In the genomic region with DNA sequence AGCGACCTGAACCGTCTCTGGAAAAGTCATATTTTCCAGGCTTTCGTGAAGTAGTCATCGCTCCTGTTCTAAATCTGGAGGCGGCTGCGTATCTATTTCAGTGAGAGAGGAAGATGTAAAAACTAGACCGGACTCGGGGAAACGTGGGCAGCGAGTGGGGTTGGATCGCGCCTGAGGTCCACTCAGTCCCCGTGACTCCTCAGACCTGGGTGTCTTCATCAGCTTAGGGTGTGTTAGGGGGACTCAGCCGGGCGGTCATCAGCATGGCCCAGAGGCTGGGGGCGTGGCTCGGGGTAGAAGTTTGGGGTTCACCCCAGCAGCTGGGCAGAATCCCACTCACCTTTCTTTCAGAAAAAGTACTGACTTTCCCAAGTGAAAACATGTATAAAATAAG, we compare ENCODE assay signal across 8 mouse cellular contexts.
DNase-seq lines count a peak whose midpoint lies in the region; ATAC-seq and TF ChIP-seq lines count a peak whose summit lies in the region.

No protein-coding gene starts in this region.

- 0 out of 2 replicates have a peak, but pooled peaks have one; percentile 27 for ATAC-seq in embryonic facial prominence, embryonic 13.5 days (ENCODE audit: insufficient number of reproducible peaks, insufficient read depth, low FRiP score, low TSS enrichment, low read depth)
- ATAC-seq in inflammation-experienced regulatory T-cells, adult 6 months, result peak; percentile 26
- peak; percentile 64 for ATAC-seq in midbrain, embryonic 13.5 days

- WGBS in embryonic facial prominence, embryonic 13.5 days, result 2% methylated on average over 17 of the region's 17 CpGs
- WGBS in midbrain, embryonic 13.5 days, result 1% methylated on average over 17 of the region's 17 CpGs

- H3K36me3 ChIP-seq in embryonic facial prominence, embryonic 13.5 days, result no peaks in the 10 kb centered on the region
- no peaks in the 10 kb centered on the region for H3K36me3 ChIP-seq in midbrain, embryonic 13.5 days

- no peak for DNase-seq in layer of hippocampus, adult 2 months (ENCODE audit: low spot score in 2 of 2)
- DNase-seq in layer of hippocampus, adult 9-10 months (ENCODE audit: low spot score), result no peak
- no peak for DNase-seq in right cerebral cortex, postnatal 25 days
- DNase-seq in spleen, postnatal 36 days (ENCODE audit: low spot score in 2 of 2), result no peak
- DNase-seq in left cerebral cortex, postnatal 14 days (ENCODE audit: low spot score in 2 of 2), result no peak

- no peaks in the 10 kb centered on the region for H3K27me3 ChIP-seq in embryonic facial prominence, embryonic 13.5 days
- H3K27me3 ChIP-seq in midbrain, embryonic 13.5 days, result 0 out of 2 replicates have a peak, but pooled peaks cover 3% of the 10 kb centered on the region

- peak overlapping the region; percentile 99 for H3K27ac ChIP-seq in layer of hippocampus, adult 2 months
- peak overlapping the region; percentile 98 for H3K27ac ChIP-seq in embryonic facial prominence, embryonic 13.5 days
- H3K27ac ChIP-seq in midbrain, embryonic 13.5 days, result peak overlapping the region; percentile 98

- TF ChIP-seq CTCF in layer of hippocampus, adult 2 months (conservative IDR thresholded peaks at IDR 0.05), result no peak

- intact Hi-C loops in left cerebral cortex, postnatal 14 days (cut with DNase I), result loop anchor here (1.0 to 5.0 kb wide), 2 partner anchors 86 to 131 kb away; a partner anchor contains a TSS

- no peaks in the 10 kb centered on the region for H3K9me3 ChIP-seq in embryonic facial prominence, embryonic 13.5 days
- no peaks in the 10 kb centered on the region for H3K9me3 ChIP-seq in midbrain, embryonic 13.5 days

- peak overlapping the region; percentile 75 for H3K4me2 ChIP-seq in embryonic facial prominence, embryonic 13.5 days
- H3K4me2 ChIP-seq in midbrain, embryonic 13.5 days (replicated peaks), result peak overlapping the region; percentile 71

- H3K4me3 ChIP-seq in layer of hippocampus, adult 2 months, result peak overlapping the region; percentile 64
- H3K4me3 ChIP-seq in embryonic facial prominence, embryonic 13.5 days, result peak overlapping the region; percentile 57
- peak overlapping the region; percentile 43 for H3K4me3 ChIP-seq in midbrain, embryonic 13.5 days (replicated peaks)

- H3K9ac ChIP-seq in embryonic facial prominence, embryonic 13.5 days, result peak overlapping the region; percentile 85
- H3K9ac ChIP-seq in midbrain, embryonic 13.5 days (replicated peaks), result peak overlapping the region; percentile 78

- H3K4me1 ChIP-seq in embryonic facial prominence, embryonic 13.5 days, result peaks cover 8% of the 10 kb centered on the region; the same call in 1 of the 2 replicates
- H3K4me1 ChIP-seq in midbrain, embryonic 13.5 days (replicated peaks), result peaks cover 16% of the 10 kb centered on the region
